Mouse (Mus musculus): ENCODE data around the gene Lrrc51. TPM values are rescaled to one million over a fixed set of nuclear protein-coding genes. Genes with fewer than 3 reads are reported as not detected.
A peak's percentile ranks its signal among the peaks of the same experiment; 100 is the strongest.

Gene Lrrc51
- polyA plus RNA-seq, 2 experiments, result 1.4 to 2.1 TPM

DNA sequence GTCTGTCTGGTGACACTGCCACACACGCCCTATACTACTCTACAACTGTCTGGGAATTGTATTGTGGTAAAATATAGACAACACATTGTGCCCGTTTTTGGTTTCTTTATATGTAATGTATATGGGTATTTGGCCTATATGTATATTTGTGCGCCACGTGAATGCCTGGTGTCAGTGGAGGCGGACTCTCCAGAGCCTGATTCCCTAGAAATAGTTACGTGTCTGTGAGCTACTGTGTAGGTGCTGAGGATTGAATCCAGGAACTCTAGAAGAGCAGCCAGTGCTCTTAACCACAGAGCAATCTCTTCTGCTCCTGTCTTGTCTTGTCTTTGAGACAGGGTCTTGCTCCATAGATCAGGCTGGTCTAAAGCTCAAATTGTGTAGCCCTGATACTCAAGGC is 47.4 kb downstream of the Lrrc51 start:
- Histone ChIP-seq H3K4me1 (replicated peaks; ENCODE audit: control insufficient read depth in 2 of 2, insufficient read depth in 2 of 2, low read length in 1 of 2) (no peaks in the 10 kb centered on the region), H3K36me3 (replicated peaks; ENCODE audit: control insufficient read depth, insufficient read depth, low read depth) (no peaks in the 10 kb centered on the region), H3K4me3 (ENCODE audit: insufficient read depth in 1 of 2, low read depth in 2 of 2, low read length in 2 of 2) (no peak overlapping the region), H3K4me2 (ENCODE audit: low read depth) (no peak overlapping the region), H3K27ac (no peak overlapping the region), H3K9me3 (ENCODE audit: control insufficient read depth, low read length) (no peaks in the 10 kb centered on the region), H3K27me3 (ENCODE audit: control insufficient read depth, insufficient read depth, low read length) (no peaks in the 10 kb centered on the region), H3K9ac (replicated peaks) (no peak overlapping the region)
- no peak for TF ChIP-seq CTCF (IDR thresholded peaks at IDR 0.05; ENCODE audit: low read depth)
- TF ChIP-seq EP300 (IDR thresholded peaks at IDR 0.05; ENCODE audit: low read depth), result no peak
- 65% methylated on average over 6 of the region's 6 CpGs for WGBS (ENCODE audit: insufficient replicate concordance)
- ATAC-seq (ENCODE audit: insufficient read depth) (no peak), DNase-seq (ENCODE audit: low read depth in 3 of 3, low spot score in 3 of 3) (no peak)

GRCm38 (mm10) chr7:101884160-101884559 is 49.5 kb downstream of the Lrrc51 start:
- H3K4me1 ChIP-seq (replicated peaks; ENCODE audit: control insufficient read depth in 2 of 2, insufficient read depth in 2 of 2, low read length in 1 of 2), result no peaks in the 10 kb centered on the region
- DNase-seq (ENCODE audit: low read depth in 3 of 3, low spot score in 3 of 3) (no peak), ATAC-seq (ENCODE audit: insufficient read depth) (no peak)
- no peak overlapping the region for H3K4me3 ChIP-seq (ENCODE audit: insufficient read depth in 1 of 2, low read depth in 2 of 2, low read length in 2 of 2)
- H3K4me2 ChIP-seq (ENCODE audit: low read depth), result no peak overlapping the region
- H3K36me3 ChIP-seq (replicated peaks; ENCODE audit: control insufficient read depth, insufficient read depth, low read depth), result no peaks in the 10 kb centered on the region
- no peak overlapping the region for H3K27ac ChIP-seq
- WGBS (ENCODE audit: insufficient replicate concordance), result 84% methylated on average over 4 of the region's 4 CpGs
- no peaks in the 10 kb centered on the region for H3K27me3 ChIP-seq (ENCODE audit: control insufficient read depth, insufficient read depth, low read length)
- no peaks in the 10 kb centered on the region for H3K9me3 ChIP-seq (ENCODE audit: control insufficient read depth, low read length)
- no peak for TF ChIP-seq EP300 (IDR thresholded peaks at IDR 0.05; ENCODE audit: low read depth)
- no peak for TF ChIP-seq CTCF (IDR thresholded peaks at IDR 0.05; ENCODE audit: low read depth)
- H3K9ac ChIP-seq (replicated peaks), result no peak overlapping the region

DNA sequence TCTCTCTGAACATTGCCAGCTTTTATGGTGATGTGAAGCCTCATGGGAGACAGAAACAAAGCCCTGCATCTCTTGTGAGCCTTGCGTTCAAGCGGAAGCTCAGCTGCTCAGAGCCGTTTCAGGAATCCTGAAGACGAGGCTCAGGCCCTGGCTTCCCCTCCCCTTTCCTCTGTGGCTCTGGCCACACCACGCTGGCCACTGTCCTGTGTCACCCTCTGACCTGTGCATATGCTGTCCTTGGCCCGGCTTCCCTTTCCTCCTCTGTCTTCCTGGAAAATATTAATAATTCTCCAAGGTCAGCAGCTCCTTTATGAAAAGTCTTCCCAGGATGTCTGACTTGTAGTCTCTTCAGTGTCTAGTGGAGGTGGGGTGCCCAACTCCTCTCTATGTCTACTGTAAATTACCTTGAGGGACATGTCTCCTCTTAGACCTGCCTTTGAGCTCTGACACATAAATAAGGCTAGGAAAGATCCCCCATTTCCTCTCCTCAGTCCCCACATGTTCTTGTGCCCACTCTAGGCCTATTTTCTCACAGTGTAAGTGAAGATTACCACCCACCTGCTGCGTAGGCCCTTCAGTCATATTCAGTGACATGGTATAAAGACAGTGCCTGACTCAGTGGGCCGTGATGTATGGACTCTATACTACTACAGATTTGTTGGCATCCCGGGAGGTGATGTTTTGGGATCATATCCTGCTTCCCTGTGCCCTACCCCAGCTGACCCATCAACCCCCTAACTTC is 51.1 kb downstream of the Lrrc51 start:
- Histone ChIP-seq H3K9me3 (ENCODE audit: control insufficient read depth, low read length) (no peaks in the 10 kb centered on the region), H3K36me3 (replicated peaks; ENCODE audit: control insufficient read depth, insufficient read depth, low read depth) (no peaks in the 10 kb centered on the region), H3K4me1 (replicated peaks; ENCODE audit: control insufficient read depth in 2 of 2, insufficient read depth in 2 of 2, low read length in 1 of 2) (no peaks in the 10 kb centered on the region), H3K4me2 (ENCODE audit: low read depth) (no peak overlapping the region), H3K9ac (replicated peaks) (no peak overlapping the region), H3K27me3 (ENCODE audit: control insufficient read depth, insufficient read depth, low read length) (no peaks in the 10 kb centered on the region), H3K27ac (no peak overlapping the region), H3K4me3 (ENCODE audit: insufficient read depth in 1 of 2, low read depth in 2 of 2, low read length in 2 of 2) (no peak overlapping the region)
- no peak for TF ChIP-seq EP300 (IDR thresholded peaks at IDR 0.05; ENCODE audit: low read depth)
- TF ChIP-seq CTCF (IDR thresholded peaks at IDR 0.05; ENCODE audit: low read depth), result no peak
- ATAC-seq (ENCODE audit: insufficient read depth) (peak; percentile 43; the same call in 1 of the 2 replicates), DNase-seq (ENCODE audit: low read depth in 3 of 3, low spot score in 3 of 3) (no peak)
- 59% methylated on average over 9 of the region's 9 CpGs for WGBS (ENCODE audit: insufficient replicate concordance)

GRCm38 (mm10) chr7:101880855-101881254 is 52.8 kb downstream of the Lrrc51 start:
- Histone ChIP-seq H3K4me3 (ENCODE audit: insufficient read depth in 1 of 2, low read depth in 2 of 2, low read length in 2 of 2) (no peak overlapping the region), H3K27ac (no peak overlapping the region), H3K4me1 (replicated peaks; ENCODE audit: control insufficient read depth in 2 of 2, insufficient read depth in 2 of 2, low read length in 1 of 2) (no peaks in the 10 kb centered on the region), H3K4me2 (ENCODE audit: low read depth) (no peak overlapping the region), H3K9ac (replicated peaks) (no peak overlapping the region), H3K9me3 (ENCODE audit: control insufficient read depth, low read length) (no peaks in the 10 kb centered on the region), H3K27me3 (ENCODE audit: control insufficient read depth, insufficient read depth, low read length) (no peaks in the 10 kb centered on the region), H3K36me3 (replicated peaks; ENCODE audit: control insufficient read depth, insufficient read depth, low read depth) (no peaks in the 10 kb centered on the region)
- no peak for TF ChIP-seq CTCF (IDR thresholded peaks at IDR 0.05; ENCODE audit: low read depth)
- TF ChIP-seq EP300 (IDR thresholded peaks at IDR 0.05; ENCODE audit: low read depth), result no peak
- no peak for DNase-seq (ENCODE audit: low read depth in 3 of 3, low spot score in 3 of 3)
- ATAC-seq (ENCODE audit: insufficient read depth), result no peak
- 52% methylated on average over 4 of the region's 4 CpGs for WGBS (ENCODE audit: insufficient replicate concordance)

DNA sequence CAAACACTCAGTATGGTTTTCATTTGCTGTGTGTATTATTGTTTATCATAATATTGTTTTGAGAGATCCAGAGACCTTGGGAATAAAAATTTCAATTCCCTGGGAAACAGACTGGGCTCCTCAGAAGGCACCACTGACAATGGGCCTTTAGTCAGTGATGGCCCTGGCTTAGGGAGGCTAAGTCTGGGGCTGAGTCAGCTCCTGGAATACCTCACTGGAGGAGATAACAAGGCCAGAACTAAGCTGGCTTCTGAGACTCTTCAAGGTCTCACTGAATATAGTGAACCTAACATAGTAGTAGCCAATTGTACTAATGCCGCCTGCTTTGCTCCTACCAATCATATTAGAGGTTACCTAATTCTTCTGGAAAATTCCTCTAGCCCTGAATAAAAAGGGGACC is 57.7 kb downstream of the Lrrc51 start:
- H3K27me3 ChIP-seq (ENCODE audit: control insufficient read depth, insufficient read depth, low read length), result no peaks in the 10 kb centered on the region
- no peaks in the 10 kb centered on the region for H3K9me3 ChIP-seq (ENCODE audit: control insufficient read depth, low read length)
- no peak overlapping the region for H3K4me3 ChIP-seq (ENCODE audit: insufficient read depth in 1 of 2, low read depth in 2 of 2, low read length in 2 of 2)
- WGBS (ENCODE audit: insufficient replicate concordance), result 63% methylated on average over 1 of the region's 1 CpGs
- ATAC-seq (ENCODE audit: insufficient read depth) (no peak), DNase-seq (ENCODE audit: low read depth in 3 of 3, low spot score in 3 of 3) (no peak)
- H3K27ac ChIP-seq, result no peak overlapping the region
- H3K9ac ChIP-seq (replicated peaks), result no peak overlapping the region
- H3K36me3 ChIP-seq (replicated peaks; ENCODE audit: control insufficient read depth, insufficient read depth, low read depth), result no peaks in the 10 kb centered on the region
- no peak overlapping the region for H3K4me2 ChIP-seq (ENCODE audit: low read depth)
- TF ChIP-seq EP300 (IDR thresholded peaks at IDR 0.05; ENCODE audit: low read depth) (no peak), CTCF (IDR thresholded peaks at IDR 0.05; ENCODE audit: low read depth) (no peak)
- peaks cover 0 to 3% of the 10 kb centered on the region in 2 experiments; a peak in 1 of 4 replicates for H3K4me1 ChIP-seq (replicated peaks; ENCODE audit: control insufficient read depth in 2 of 2, insufficient read depth in 2 of 2, low read length in 1 of 2)

Measured in liver, embryonic 14.5 days (tissue).